8 mouse cellular contexts compared by ENCODE assay signal in the genomic region with DNA sequence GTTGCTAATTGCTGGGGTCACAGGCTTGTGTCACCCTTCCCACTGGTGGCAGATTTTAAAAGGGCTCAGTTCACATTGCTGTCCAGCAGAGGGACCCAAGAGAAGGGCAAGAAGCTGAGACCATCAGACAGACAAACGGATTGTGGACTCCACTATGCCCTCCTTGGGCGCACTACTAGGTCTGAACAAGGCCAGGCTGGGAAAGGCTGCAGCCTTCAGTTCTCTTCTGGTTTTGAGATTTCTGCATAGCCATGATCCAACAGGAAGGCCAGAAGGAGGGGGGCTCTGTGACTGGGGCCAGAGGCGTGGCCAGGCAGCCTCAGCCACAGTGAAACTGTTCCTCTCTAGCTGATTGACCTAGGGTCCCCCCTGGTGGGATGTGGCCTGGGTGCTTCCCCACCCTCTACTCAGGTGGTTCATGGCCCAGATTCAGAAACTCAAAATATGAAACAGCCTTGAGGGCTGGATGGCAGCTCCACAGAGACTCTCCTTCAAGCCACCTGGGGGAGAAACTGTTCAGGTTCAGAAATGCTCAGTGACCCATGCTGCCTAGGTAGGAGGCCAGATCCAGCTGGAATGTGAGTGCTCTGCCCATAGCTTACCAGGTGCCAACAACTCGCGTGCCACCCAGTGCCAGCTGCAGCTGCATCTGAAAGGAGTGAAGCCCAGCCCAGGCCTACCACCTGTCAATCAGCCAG. TPM values are rescaled to one million over a fixed set of nuclear protein-coding genes. Genes with fewer than 3 reads are reported as not detected.
DNase-seq lines count a peak whose midpoint lies in the region; ATAC-seq and TF ChIP-seq lines count a peak whose summit lies in the region.

No protein-coding gene starts in this region.

- no peak overlapping the region for H3K27ac ChIP-seq in cerebellum, adult 2 months (ENCODE audit: insufficient read depth, low read length)
- H3K27ac ChIP-seq in liver, embryonic 15.5 days (replicated peaks) = peak overlapping the region; percentile 1; the same call in 1 of the 2 replicates
- H3K27ac ChIP-seq in thymus, adult 2 months (ENCODE audit: control insufficient read depth, insufficient read depth, low read length) = peak overlapping the region; percentile 61

- no peak overlapping the region for H3K9ac ChIP-seq in liver, embryonic 15.5 days

- no peaks in the 10 kb centered on the region for H3K4me1 ChIP-seq in cerebellum, adult 2 months (ENCODE audit: control insufficient read depth, insufficient read depth, low read length)
- peaks cover 29% of the 10 kb centered on the region for H3K4me1 ChIP-seq in liver, embryonic 15.5 days (replicated peaks)
- peaks cover 19% of the 10 kb centered on the region for H3K4me1 ChIP-seq in thymus, adult 2 months (replicated peaks; ENCODE audit: control insufficient read depth, insufficient read depth, low read length)

- DNase-seq in cerebellum, adult 2 months = no peak
- DNase-seq in cerebellum, postnatal 36 days = no peak
- peak; percentile 70 for DNase-seq in ES-CJ7 (ENCODE audit: low read depth, low spot score)
- DNase-seq in thymus, adult 2 months = peak; percentile 66
- DNase-seq in urinary bladder, postnatal 4 days (ENCODE audit: low spot score in 2 of 2) = no peak
- no peak for DNase-seq in urinary bladder, postnatal 10 days (ENCODE audit: low spot score)

- no peak for TF ChIP-seq POLR2A in cerebellum, adult 2 months (IDR thresholded peaks at IDR 0.05; ENCODE audit: borderline replicate concordance, insufficient read depth, low read length)
- TF ChIP-seq POLR2A in thymus, adult 2 months (IDR thresholded peaks at IDR 0.05; ENCODE audit: control insufficient read depth, extremely low read depth, insufficient read depth, low read length, poor library complexity) = 0 out of 2 replicates have a peak, but pooled peaks have one; percentile 13

- no peaks in the 10 kb centered on the region for H3K27me3 ChIP-seq in cerebellum, adult 2 months (ENCODE audit: control insufficient read depth, insufficient read depth, low read length)
- no peaks in the 10 kb centered on the region for H3K27me3 ChIP-seq in liver, embryonic 15.5 days
- no peaks in the 10 kb centered on the region for H3K27me3 ChIP-seq in thymus, adult 2 months (ENCODE audit: control insufficient read depth, insufficient read depth, low read length)

- ATAC-seq in erythroid progenitor cell, adult 5-6 weeks (replicated peaks; ENCODE audit: low FRiP score, poor library complexity, severe bottlenecking) = peak; percentile 72
- ATAC-seq in liver, embryonic 15.5 days (ENCODE audit: insufficient read depth) = no peak; the same call in 1 of the 2 replicates

- H3K36me3 ChIP-seq in liver, embryonic 15.5 days (replicated peaks) = no peaks in the 10 kb centered on the region
- no peaks in the 10 kb centered on the region for H3K36me3 ChIP-seq in thymus, adult 2 months (ENCODE audit: control insufficient read depth, insufficient read depth, low read length)

- peak overlapping the region; percentile 32 for H3K4me2 ChIP-seq in liver, embryonic 15.5 days

- peak; percentile 37; the same call in 1 of the 2 replicates for TF ChIP-seq CTCF in cerebellum, adult 2 months (IDR thresholded peaks at IDR 0.05; ENCODE audit: borderline replicate concordance, insufficient read depth, low read depth, low read length)
- peak; percentile 41; the same call in 1 of the 2 replicates for TF ChIP-seq CTCF in thymus, adult 2 months (IDR thresholded peaks at IDR 0.05; ENCODE audit: borderline replicate concordance, control insufficient read depth, extremely low read depth, insufficient read depth, low read length, poor library complexity)

- WGBS in cerebellum, adult 2 months = 48% methylated on average over 5 of the region's 5 CpGs
- WGBS in liver, embryonic 15.5 days (ENCODE audit: insufficient replicate concordance) = 47% methylated on average over 5 of the region's 5 CpGs
- WGBS in thymus, adult 2 months = 31% methylated on average over 5 of the region's 5 CpGs

- H3K4me3 ChIP-seq in cerebellum, adult 2 months (replicated peaks; ENCODE audit: insufficient read depth, low read depth, low read length) = no peak overlapping the region
- H3K4me3 ChIP-seq in liver, embryonic 15.5 days (replicated peaks) = no peak overlapping the region
- no peak overlapping the region for H3K4me3 ChIP-seq in thymus, adult 2 months (ENCODE audit: control insufficient read depth, insufficient read depth, low read length)

- no peaks in the 10 kb centered on the region for H3K9me3 ChIP-seq in liver, embryonic 15.5 days (replicated peaks)

RNA-seq across cellular contexts. Expression of a gene that starts 13.7 kb away (rescaled TPM):
- 1.7 and 2.1 TPM in 2 replicates for polyA plus RNA-seq in cerebellum, adult 2 months (2012; rRNA removed)
- 4.2 and 9.4 TPM in 2 replicates for total RNA-seq in erythroid progenitor cell, adult 5-6 weeks (2015; ENCODE audit: low replicate concordance)
- 6.4 and 12.1 TPM in 2 replicates for total RNA-seq in erythroid progenitor cell, adult 5-6 weeks (2017; ENCODE audit: low replicate concordance)
- polyA plus RNA-seq in liver, embryonic 15.5 days (2015; fragmentation: Nextera tagmentation; extraction: Ambion mirVana) = 2.5 and 2.8 TPM in 2 replicates
- polyA plus RNA-seq in thymus, adult 2 months (2012; rRNA removed) = 225 and 234 TPM in 2 replicates

RNA-seq across cellular contexts. Expression of a gene that starts 31.3 kb away (rescaled TPM):
- polyA plus RNA-seq in cerebellum, adult 2 months (2012; rRNA removed) = 26.3 and 28.7 TPM in 2 replicates
- 0.72 TPM in 1 of 2 replicates, not detected in the other for total RNA-seq in erythroid progenitor cell, adult 5-6 weeks (2015; ENCODE audit: low replicate concordance)
- 1.2 and 1.5 TPM in 2 replicates for total RNA-seq in erythroid progenitor cell, adult 5-6 weeks (2017; ENCODE audit: low replicate concordance)
- polyA plus RNA-seq in liver, embryonic 15.5 days (2015; fragmentation: Nextera tagmentation; extraction: Ambion mirVana) = 6.3 TPM in 2 replicates
- 29.5 and 30.6 TPM in 2 replicates for polyA plus RNA-seq in thymus, adult 2 months (2012; rRNA removed)

RNA-seq across cellular contexts. Expression of a gene that starts 37.8 kb away (rescaled TPM):
- 122 and 124 TPM in 2 replicates for polyA plus RNA-seq in cerebellum, adult 2 months (2012; rRNA removed)
- 30.6 and 44.0 TPM in 2 replicates for total RNA-seq in erythroid progenitor cell, adult 5-6 weeks (2015; ENCODE audit: low replicate concordance)
- total RNA-seq in erythroid progenitor cell, adult 5-6 weeks (2017; ENCODE audit: low replicate concordance) = 20.2 and 33.6 TPM in 2 replicates
- 59.7 and 67.9 TPM in 2 replicates for polyA plus RNA-seq in liver, embryonic 15.5 days (2015; fragmentation: Nextera tagmentation; extraction: Ambion mirVana)
- polyA plus RNA-seq in thymus, adult 2 months (2012; rRNA removed) = 183 and 203 TPM in 2 replicates

RNA-seq across cellular contexts. Expression of a gene that starts 38.2 kb away (rescaled TPM):
- 500 and 537 TPM in 2 replicates for polyA plus RNA-seq in cerebellum, adult 2 months (2012; rRNA removed)
- 130 and 145 TPM in 2 replicates for total RNA-seq in erythroid progenitor cell, adult 5-6 weeks (2015; ENCODE audit: low replicate concordance)
- 101 and 126 TPM in 2 replicates for total RNA-seq in erythroid progenitor cell, adult 5-6 weeks (2017; ENCODE audit: low replicate concordance)
- 144 and 151 TPM in 2 replicates for polyA plus RNA-seq in liver, embryonic 15.5 days (2015; fragmentation: Nextera tagmentation; extraction: Ambion mirVana)
- polyA plus RNA-seq in thymus, adult 2 months (2012; rRNA removed) = 99.4 and 133 TPM in 2 replicates

RNA-seq across cellular contexts. Expression of a gene that starts 49.9 kb away (rescaled TPM):
- 95.3 and 103 TPM in 2 replicates for polyA plus RNA-seq in cerebellum, adult 2 months (2012; rRNA removed)
- total RNA-seq in erythroid progenitor cell, adult 5-6 weeks (2015; ENCODE audit: low replicate concordance) = 2.9 and 3.4 TPM in 2 replicates
- total RNA-seq in erythroid progenitor cell, adult 5-6 weeks (2017; ENCODE audit: low replicate concordance) = 0.61 and 2.7 TPM in 2 replicates
- polyA plus RNA-seq in liver, embryonic 15.5 days (2015; fragmentation: Nextera tagmentation; extraction: Ambion mirVana) = 3.8 and 4.9 TPM in 2 replicates
- polyA plus RNA-seq in thymus, adult 2 months (2012; rRNA removed) = 67.9 and 77.4 TPM in 2 replicates

Comparison
In these comparisons a context has a peak if more than half of its experiments do, and no peak if none do; other contexts are left out.
1. DNase-seq: peak in ES-CJ7 (single experiment) and thymus, adult 2 months (single experiment); none in cerebellum, adult 2 months (0 of 2), cerebellum, postnatal 36 days (0 of 2), urinary bladder, postnatal 4 days (0 of 2) and urinary bladder, postnatal 10 days (single experiment).
2. RNA of a gene that starts 13.7 kb away (polyA plus RNA-seq): 225 to 234 TPM in thymus, adult 2 months; 2.5 to 2.8 TPM in liver, embryonic 15.5 days and 1.7 to 2.1 TPM in cerebellum, adult 2 months; every median in the first group is over 10 times any median in the second.